Mouse (Mus musculus): Measurements from ENCODE around the gene Rnd1.

DNA sequence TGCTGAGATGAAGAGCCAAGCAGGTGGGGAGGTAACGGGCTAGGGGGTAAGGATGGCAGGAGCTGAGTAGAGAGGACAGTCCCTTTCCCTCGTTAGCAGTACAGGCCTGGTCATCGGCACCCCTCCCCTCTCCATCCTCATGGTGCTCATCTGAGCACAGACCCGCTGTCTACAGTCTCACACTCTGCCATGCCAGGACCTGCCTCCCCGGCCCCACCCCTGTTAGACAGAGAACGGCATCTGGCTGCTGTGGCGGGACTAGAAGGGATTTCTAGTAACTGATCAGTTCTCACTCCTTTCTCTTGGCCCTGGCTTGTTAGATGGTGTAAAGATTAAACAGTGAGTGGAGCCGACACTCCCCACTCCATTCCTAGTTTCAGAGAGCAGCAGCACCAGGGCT, 30.5 kb downstream of the Rnd1 start:
- TF ChIP-seq EP300 (IDR thresholded peaks at IDR 0.05; ENCODE audit: low read depth), result no peak
- TF ChIP-seq CTCF (IDR thresholded peaks at IDR 0.05; ENCODE audit: low read depth), result no peak

All from liver, embryonic 14.5 days (tissue).